Mouse (Mus musculus): Measurements from ENCODE around the gene Gm10073.
"Not testable (repeated sequence)": the region's sequence is repeated elsewhere in the genome, so short reads cannot be mapped to it uniquely, and the experiment has no call there.

Gene Gm10073

GRCm38 (mm10) chr8:106573168-106573567 lies at the start of gene Gm10073:
Gene Gm10073, minus strand, starts transcription at chr8:106573461.
- not testable (repeated sequence) for DNase-seq (ENCODE audit: low spot score)

- no peak for DNase-seq (ENCODE audit: low spot score)
Measured at GRCm38 (mm10) chr8:106623016-106623415, 49.8 kb upstream of the Gm10073 start.

DNA sequence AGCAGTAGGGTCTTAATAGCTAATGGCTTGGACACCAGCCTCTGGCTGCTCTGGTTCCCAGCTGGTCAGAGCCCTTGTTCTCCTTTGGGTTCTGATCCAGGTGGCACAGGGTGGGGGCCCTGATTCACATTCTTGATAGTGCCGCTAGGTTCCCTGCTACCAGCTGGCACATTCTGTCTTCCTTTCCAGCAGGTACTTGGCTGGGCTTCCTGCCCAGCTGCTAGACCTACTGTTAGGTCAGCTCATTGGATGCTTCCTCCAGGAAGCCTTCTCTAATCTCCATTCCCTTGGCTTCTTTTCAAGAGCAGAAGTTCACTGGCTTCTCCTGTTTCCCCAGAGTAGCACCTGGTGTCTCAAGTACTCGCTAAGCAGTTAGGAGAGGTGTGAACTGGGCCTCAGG lies 47.2 kb upstream of the Gm10073 start:
- peak; percentile 41 for DNase-seq (ENCODE audit: low spot score)

- peak; percentile 84 for DNase-seq (ENCODE audit: low spot score)
Measured at GRCm38 (mm10) chr8:106619549-106620245, 46.4 kb upstream of the Gm10073 start.

- no peak for DNase-seq (ENCODE audit: low spot score)
Measured at GRCm38 (mm10) chr8:106618324-106618723, 45.1 kb upstream of the Gm10073 start.

- DNase-seq (ENCODE audit: low spot score): no peak
Measured at GRCm38 (mm10) chr8:106617865-106618264, 44.6 kb upstream of the Gm10073 start.

GRCm38 (mm10) chr8:106617196-106617595 lies 43.9 kb upstream of the Gm10073 start:
- no peak for DNase-seq (ENCODE audit: low spot score)

- no peak for DNase-seq (ENCODE audit: low spot score)
Measured at GRCm38 (mm10) chr8:106616679-106617078, 43.4 kb upstream of the Gm10073 start.

DNA sequence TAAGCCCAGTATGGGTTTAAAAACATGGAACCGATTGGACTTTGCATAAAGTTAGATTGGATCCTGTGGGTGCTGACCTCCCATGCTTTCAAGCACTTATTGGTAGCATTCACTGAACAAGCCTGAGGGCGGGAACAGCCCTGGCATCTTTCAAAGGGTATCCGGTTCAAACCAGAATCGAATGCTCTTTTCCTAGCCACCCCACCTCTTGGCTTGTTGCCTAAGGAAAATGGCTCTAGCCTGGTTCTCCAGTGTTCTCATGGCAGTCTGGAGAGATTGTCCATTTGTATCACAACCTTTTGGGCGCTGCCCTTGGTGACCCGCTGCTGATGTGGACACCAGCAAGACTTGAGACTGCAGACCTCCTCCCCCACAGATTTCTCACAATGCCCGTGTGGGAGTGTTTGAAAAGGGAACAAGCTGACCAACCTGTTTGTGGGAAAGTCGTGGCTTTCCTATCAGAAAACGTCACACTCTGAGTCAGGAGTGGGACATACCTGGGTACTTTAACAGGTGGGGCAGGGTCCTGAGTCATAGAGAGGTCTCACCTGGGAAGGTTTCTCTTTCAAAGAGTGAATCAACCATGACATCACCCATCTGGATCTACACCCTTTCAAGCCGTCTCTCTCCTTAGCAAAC lies 42.5 kb upstream of the Gm10073 start:
- DNase-seq (ENCODE audit: low spot score): peak; percentile 58

DNA sequence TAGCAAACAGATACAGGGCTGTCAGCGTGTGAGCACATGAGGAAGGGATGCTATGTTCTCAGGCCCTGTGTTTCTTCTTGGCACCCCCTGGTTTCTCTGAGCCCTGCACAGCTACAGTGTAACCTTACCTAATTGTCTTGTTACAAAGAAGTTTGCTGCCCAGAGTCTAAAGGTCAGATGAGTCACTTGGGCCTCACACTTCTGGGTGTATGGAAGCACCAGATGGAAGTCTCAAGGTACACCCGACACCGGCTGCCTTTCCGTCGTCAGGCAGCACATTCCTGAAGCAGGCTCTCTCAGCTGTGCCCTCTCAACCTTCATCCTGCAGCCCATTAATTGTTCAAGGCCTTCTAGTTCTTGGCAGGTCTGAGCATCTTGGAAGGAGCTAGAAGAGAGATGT lies 41.4 kb upstream of the Gm10073 start:
- no peak for DNase-seq (ENCODE audit: low spot score)

GRCm38 (mm10) chr8:106612047-106612446 lies 38.8 kb upstream of the Gm10073 start:
- DNase-seq (ENCODE audit: low spot score): no peak

- DNase-seq (ENCODE audit: low spot score): peak; percentile 78
Measured at GRCm38 (mm10) chr8:106610958-106611640, 37.8 kb upstream of the Gm10073 start.

GRCm38 (mm10) chr8:106609076-106609903 lies 36.0 kb upstream of the Gm10073 start:
- DNase-seq (ENCODE audit: low spot score): no peak

- no peak for DNase-seq (ENCODE audit: low spot score)
Measured at GRCm38 (mm10) chr8:106608425-106608824, 35.2 kb upstream of the Gm10073 start.

- not testable (repeated sequence) for DNase-seq (ENCODE audit: low spot score)
Measured at GRCm38 (mm10) chr8:106607783-106608182, 34.5 kb upstream of the Gm10073 start.

- DNase-seq (ENCODE audit: low spot score): no peak
Measured at GRCm38 (mm10) chr8:106606601-106607145, 33.4 kb upstream of the Gm10073 start.

DNA sequence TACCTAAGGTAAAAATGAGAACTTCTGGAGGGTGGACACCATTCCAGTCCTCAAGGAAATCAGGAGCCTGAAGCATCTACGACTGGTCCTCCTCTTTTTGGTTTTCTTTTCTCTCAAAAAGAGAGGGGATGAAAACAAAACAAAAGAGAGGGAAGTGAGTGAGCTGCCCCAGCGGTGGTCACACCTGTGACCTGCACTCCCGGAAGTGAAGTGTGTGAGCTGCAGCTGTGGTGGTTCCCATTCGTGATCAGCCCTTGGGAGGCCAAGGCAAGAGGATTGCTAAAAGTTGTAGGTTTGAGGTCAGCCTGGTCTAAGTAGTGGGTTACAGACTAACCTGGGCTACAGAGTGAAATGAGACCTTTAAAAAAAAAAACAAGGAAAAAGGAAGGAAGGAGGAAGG lies 32.9 kb upstream of the Gm10073 start:
- DNase-seq (ENCODE audit: low spot score): no peak

DNA sequence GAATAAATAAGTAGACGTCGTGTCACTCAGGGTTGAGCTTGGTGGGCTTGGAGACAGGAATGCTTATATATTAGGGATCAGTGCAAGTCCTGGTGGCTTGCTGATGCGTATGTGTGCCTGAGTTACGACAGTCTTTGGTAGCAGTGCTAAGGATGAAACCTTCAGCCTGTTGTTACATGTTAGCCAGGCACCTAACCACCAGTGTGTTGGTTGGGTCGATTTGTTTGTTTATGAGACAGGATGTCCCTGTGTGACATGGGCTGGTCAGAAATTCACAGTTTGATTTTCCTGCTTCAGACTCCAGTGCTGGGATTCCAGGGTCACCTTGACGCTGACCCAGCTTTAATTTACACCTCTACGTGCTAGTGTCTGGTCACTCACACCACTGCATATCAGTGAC lies 32.4 kb upstream of the Gm10073 start:
- DNase-seq (ENCODE audit: low spot score): no peak

GRCm38 (mm10) chr8:106603933-106604332 lies 30.7 kb upstream of the Gm10073 start:
- DNase-seq (ENCODE audit: low spot score): no peak

DNA sequence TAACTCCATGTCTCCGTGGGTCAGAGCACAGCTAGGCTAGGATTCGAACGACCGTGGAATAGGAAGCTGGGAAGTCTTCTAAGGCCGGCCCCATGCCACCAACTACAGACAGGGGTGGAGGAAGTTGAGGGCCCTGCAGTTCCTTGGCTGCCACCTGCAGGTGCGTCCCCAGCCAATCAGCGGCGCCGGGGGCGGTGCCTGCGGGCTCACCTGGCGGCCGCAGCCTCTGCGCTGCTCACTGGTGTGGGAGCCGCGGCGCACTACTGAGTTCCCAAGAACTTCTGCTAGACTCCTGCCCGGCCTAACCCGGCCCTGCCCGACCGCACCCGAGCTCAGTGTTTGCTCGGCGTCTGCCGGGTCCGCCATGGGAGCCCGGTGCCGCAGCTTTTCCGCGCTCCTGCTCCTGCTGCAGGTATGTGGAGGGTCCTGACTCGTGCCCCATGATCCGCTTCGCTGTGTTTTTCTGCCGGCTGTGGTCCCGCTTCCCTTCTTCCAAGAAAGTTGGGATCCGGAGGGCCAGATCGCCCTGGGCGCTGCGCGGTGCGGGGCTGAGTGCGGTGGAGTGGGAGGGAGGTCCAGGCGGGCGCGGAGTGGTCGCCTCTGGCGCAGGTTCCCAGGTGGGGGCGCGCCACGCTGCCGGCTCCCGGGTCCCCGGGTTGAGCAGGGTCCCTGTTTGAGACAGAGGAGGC lies 30.0 kb upstream of the Gm10073 start, which contains the start of gene Cdh1:
Cdh1 (plus strand) TSS at position 221 of the 689 bp plus-strand sequence.
- peak; percentile 93 for DNase-seq (ENCODE audit: low spot score)

Data from urinary bladder, postnatal 14 days (tissue).